Mouse (Mus musculus): ENCODE results near the gene Cfap77. TPM values are rescaled to one million over a fixed set of nuclear protein-coding genes. Genes with fewer than 3 reads are reported as not detected.
A peak's percentile ranks its signal among the peaks of the same experiment; 100 is the strongest.

Gene Cfap77
- polyA plus RNA-seq, 1 experiment from 2014 or later, result 1.3 TPM

DNA sequence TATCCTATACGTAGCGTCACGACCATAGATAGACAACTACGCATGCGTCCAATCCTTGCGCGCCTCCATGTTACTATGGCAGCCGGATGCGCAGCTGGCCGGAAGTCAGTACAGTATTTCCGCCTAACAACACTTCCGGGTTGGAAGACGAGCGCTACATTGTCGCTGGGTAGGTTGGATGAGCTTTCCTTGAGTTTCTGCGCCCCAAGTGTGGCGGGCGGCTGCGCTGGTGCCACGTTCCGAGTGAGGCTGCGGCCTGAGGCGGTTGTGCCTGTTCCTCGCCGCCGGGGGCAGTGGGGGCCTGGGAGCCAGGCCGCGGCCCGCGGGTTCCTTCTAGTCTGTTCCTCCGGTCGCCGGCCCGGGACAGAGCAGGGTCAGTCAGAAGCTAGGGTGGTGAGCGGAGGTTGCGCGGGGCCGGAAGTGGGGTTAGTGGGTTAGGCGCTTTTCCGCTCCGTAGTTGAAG is 5.3 kb upstream of the Cfap77 start, which contains the start of gene Ttf1:
Gene Ttf1 (plus strand): TSS at position 128 of the 463 bp plus-strand sequence.
- H3K27ac ChIP-seq (replicated peaks; ENCODE audit: low read depth, low read length), result peak within 1 kb of the TSS; percentile 85
- H3K27me3 ChIP-seq (ENCODE audit: control insufficient read depth, insufficient read depth, low read length), result peaks cover 8% of the 10 kb centered on the region; the same call in 1 of the 2 replicates
- ATAC-seq (ENCODE audit: low FRiP score, low TSS enrichment) (peak; percentile 93), DNase-seq (peak; percentile 98)
- peak within 1 kb of the TSS; percentile 81 for H3K4me2 ChIP-seq (ENCODE audit: low read length)
- peak within 1 kb of the TSS; percentile 54 for H3K9ac ChIP-seq (replicated peaks; ENCODE audit: low read length)
- H3K36me3 ChIP-seq (ENCODE audit: control insufficient read depth, insufficient read depth, low read length), result no peaks in the 10 kb centered on the region
- no peaks in the 10 kb centered on the region for H3K9me3 ChIP-seq (ENCODE audit: control insufficient read depth, low read length)
- under 1% methylated on average over 41 of the region's 41 CpGs for WGBS
- peaks cover 10% of the 10 kb centered on the region; the same call in 1 of the 2 replicates for H3K4me1 ChIP-seq (ENCODE audit: control insufficient read depth, insufficient read depth, low read length)
- peak within 1 kb of the TSS; percentile 93 for H3K4me3 ChIP-seq (replicated peaks; ENCODE audit: low read depth, low read length)

DNA sequence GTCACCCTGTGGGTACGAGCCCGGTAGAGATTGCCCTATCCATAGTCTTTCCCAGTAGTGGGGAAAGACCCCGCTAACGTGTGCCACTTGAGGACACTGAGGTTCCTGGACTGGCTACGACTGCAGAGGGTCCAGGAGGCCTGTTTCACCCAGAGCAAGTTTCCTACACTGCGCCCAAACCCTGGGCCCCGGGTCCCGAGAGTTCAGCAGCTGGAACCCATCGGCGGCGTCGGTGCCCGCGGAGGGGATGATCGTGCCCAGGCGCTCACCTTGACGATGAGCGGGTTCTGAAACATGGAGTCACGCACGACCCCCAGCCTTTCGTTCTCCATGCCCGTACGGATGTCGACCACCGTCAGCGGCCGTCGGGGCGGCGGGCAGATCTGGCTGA is 326 bp downstream of the Cfap77 start:
- H3K27me3 ChIP-seq (ENCODE audit: control insufficient read depth, insufficient read depth, low read length), result peaks cover 18% of the 10 kb centered on the region
- H3K4me1 ChIP-seq (ENCODE audit: control insufficient read depth, insufficient read depth, low read length), result peaks cover 17% of the 10 kb centered on the region
- no peaks in the 10 kb centered on the region for H3K9me3 ChIP-seq (ENCODE audit: control insufficient read depth, low read length)
- peak overlapping the region; percentile 47 for H3K4me3 ChIP-seq (replicated peaks; ENCODE audit: low read depth, low read length)
- H3K4me2 ChIP-seq (ENCODE audit: low read length), result peak overlapping the region; percentile 78
- no peaks in the 10 kb centered on the region for H3K36me3 ChIP-seq (ENCODE audit: control insufficient read depth, insufficient read depth, low read length)
- no peak for DNase-seq
- peak overlapping the region; percentile 56 for H3K9ac ChIP-seq (replicated peaks; ENCODE audit: low read length)
- ATAC-seq (ENCODE audit: low FRiP score, low TSS enrichment), result no peak
- WGBS, result 2% methylated on average over 30 of the region's 30 CpGs
- H3K27ac ChIP-seq (replicated peaks; ENCODE audit: low read depth, low read length), result no peak overlapping the region

DNA sequence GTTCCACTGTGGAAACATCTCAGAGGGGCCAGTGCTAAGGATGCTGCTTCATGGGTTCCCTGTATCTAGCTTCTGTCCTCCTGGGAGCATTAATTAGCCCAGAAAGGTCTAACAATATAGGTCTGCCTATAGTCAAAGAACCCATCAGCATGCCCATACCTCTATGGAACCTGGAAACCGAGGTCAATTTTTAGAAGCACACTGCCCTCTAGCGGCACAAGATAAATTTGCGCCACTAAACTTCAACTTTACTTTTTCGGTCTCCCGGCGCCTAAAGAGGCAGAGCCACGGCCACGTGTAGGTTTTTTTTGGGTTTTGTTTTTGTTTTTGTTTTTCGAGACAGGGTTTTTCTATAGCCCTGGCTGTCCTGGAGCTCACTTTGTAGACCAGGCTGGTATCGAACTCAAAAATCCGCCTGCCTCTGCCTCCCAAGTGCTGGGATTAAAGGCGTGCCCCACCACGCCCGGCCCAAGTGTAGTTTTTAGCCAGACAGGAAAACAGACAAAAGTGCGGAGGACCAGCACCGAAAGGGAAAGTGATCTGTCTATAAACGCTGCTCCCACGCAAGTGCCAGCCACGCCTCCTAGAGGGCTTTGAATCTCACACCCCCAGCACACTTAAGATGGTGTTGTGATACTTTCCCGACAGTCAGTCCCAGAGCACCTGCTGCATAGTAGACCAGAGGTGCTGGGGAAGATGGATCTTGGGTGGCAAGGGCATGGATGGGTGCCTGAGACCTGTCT is 893 bp downstream of the Cfap77 start:
- no peaks in the 10 kb centered on the region for H3K9me3 ChIP-seq (ENCODE audit: control insufficient read depth, low read length)
- H3K27me3 ChIP-seq (ENCODE audit: control insufficient read depth, insufficient read depth, low read length), result peaks cover 18% of the 10 kb centered on the region
- peak overlapping the region; percentile 78 for H3K4me2 ChIP-seq (ENCODE audit: low read length)
- peak overlapping the region; percentile 47 for H3K4me3 ChIP-seq (replicated peaks; ENCODE audit: low read depth, low read length)
- peak overlapping the region; percentile 56; the same call in 1 of the 2 replicates for H3K9ac ChIP-seq (replicated peaks; ENCODE audit: low read length)
- no peak overlapping the region for H3K27ac ChIP-seq (replicated peaks; ENCODE audit: low read depth, low read length)
- DNase-seq (peak; percentile 89), ATAC-seq (ENCODE audit: low FRiP score, low TSS enrichment) (no peak)
- peaks cover 17% of the 10 kb centered on the region for H3K4me1 ChIP-seq (ENCODE audit: control insufficient read depth, insufficient read depth, low read length)
- WGBS, result 2% methylated on average over 20 of the region's 20 CpGs
- H3K36me3 ChIP-seq (ENCODE audit: control insufficient read depth, insufficient read depth, low read length), result no peaks in the 10 kb centered on the region

DNA sequence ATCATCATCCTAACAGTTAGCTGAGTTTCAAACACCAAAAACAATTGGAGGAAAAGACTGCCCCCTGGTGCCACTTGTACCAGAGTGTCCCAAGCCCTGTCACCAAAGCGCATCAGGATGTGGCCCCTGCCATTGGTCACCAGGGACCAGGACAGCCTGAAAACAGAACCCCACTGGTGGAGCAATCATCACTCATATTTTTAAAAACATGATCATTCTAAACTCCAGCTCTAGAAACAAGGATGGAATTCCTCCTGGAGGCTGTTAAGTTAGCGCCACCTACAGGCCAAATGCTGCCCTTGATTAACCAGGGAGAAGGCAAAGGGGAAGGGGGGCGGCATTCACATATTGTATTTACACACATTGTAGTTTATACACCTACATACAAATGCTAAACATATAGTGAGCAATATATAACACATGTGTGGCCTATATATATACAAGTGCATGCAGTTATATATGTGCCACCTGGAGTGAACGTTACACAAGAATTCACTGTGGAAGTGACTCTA is 1.9 kb downstream of the Cfap77 start:
- Histone ChIP-seq H3K4me1 (ENCODE audit: control insufficient read depth, insufficient read depth, low read length) (peaks cover 17% of the 10 kb centered on the region), H3K4me3 (replicated peaks; ENCODE audit: low read depth, low read length) (no peak overlapping the region), H3K36me3 (ENCODE audit: control insufficient read depth, insufficient read depth, low read length) (no peaks in the 10 kb centered on the region), H3K9ac (replicated peaks; ENCODE audit: low read length) (no peak overlapping the region), H3K4me2 (ENCODE audit: low read length) (no peak overlapping the region; the same call in 1 of the 2 replicates), H3K9me3 (ENCODE audit: control insufficient read depth, low read length) (no peaks in the 10 kb centered on the region), H3K27ac (replicated peaks; ENCODE audit: low read depth, low read length) (no peak overlapping the region), H3K27me3 (ENCODE audit: control insufficient read depth, insufficient read depth, low read length) (peaks cover 24% of the 10 kb centered on the region)
- ATAC-seq (ENCODE audit: low FRiP score, low TSS enrichment), result no peak
- 29% methylated on average over 4 of the region's 4 CpGs for WGBS
- DNase-seq, result peak; percentile 89

DNA sequence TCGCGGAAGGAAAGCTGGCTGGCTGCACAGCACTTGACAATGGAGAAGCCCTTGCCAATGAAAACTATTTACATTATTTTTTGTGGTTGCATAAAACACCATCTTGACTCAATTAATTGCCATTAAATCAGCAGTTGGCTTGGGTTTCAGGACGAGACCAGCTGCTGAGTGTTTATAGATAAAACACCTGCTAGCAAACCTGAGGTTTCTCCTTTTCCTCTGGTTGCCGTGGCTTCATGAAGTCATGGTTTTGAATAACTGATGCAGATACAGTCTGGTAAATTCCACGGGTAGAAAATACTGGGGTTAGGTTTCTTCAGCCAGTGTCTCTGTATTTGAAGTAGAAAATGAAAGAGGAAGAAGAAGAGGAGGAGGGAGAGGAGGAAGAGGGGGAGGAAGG is 2.9 kb downstream of the Cfap77 start:
- Histone ChIP-seq H3K4me3 (replicated peaks; ENCODE audit: low read depth, low read length) (no peak overlapping the region), H3K9ac (replicated peaks; ENCODE audit: low read length) (no peak overlapping the region), H3K4me2 (ENCODE audit: low read length) (no peak overlapping the region), H3K27me3 (ENCODE audit: control insufficient read depth, insufficient read depth, low read length) (peaks cover 21% of the 10 kb centered on the region), H3K27ac (replicated peaks; ENCODE audit: low read depth, low read length) (no peak overlapping the region), H3K9me3 (ENCODE audit: control insufficient read depth, low read length) (no peaks in the 10 kb centered on the region), H3K4me1 (ENCODE audit: control insufficient read depth, insufficient read depth, low read length) (peaks cover 17% of the 10 kb centered on the region), H3K36me3 (ENCODE audit: control insufficient read depth, insufficient read depth, low read length) (no peaks in the 10 kb centered on the region)
- ATAC-seq (ENCODE audit: low FRiP score, low TSS enrichment) (no peak), DNase-seq (no peak)
- WGBS, result 30% methylated on average over 5 of the region's 5 CpGs

DNA sequence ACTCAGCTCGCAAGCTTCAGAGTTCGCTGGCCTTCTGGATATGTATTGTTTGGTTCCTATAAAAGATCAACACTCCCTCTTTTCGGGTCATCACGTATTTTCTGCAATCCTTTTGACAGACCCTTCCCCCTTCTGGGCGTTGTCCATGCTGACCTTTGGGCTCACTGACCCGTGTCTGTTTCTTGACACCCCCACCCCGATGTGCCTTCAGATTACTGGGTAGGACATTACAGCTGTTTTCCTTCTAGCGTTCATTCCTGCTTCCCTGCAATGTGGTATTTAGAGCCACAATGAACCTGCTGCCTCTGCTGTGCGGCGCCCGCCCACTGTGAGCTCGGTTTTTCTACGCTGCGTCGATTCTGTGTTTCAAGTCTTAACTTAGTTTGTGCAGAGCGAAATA is 8.7 kb downstream of the Cfap77 start:
- ATAC-seq (ENCODE audit: low FRiP score, low TSS enrichment) (no peak), DNase-seq (peak; percentile 71)
- Histone ChIP-seq H3K4me1 (ENCODE audit: control insufficient read depth, insufficient read depth, low read length) (peaks cover 25% of the 10 kb centered on the region), H3K9ac (replicated peaks; ENCODE audit: low read length) (peak overlapping the region; percentile 29; the same call in 1 of the 2 replicates), H3K4me3 (replicated peaks; ENCODE audit: low read depth, low read length) (no peak overlapping the region; the same call in 1 of the 2 replicates), H3K27ac (replicated peaks; ENCODE audit: low read depth, low read length) (no peak overlapping the region), H3K9me3 (ENCODE audit: control insufficient read depth, low read length) (no peaks in the 10 kb centered on the region), H3K36me3 (ENCODE audit: control insufficient read depth, insufficient read depth, low read length) (no peaks in the 10 kb centered on the region), H3K4me2 (ENCODE audit: low read length) (peak overlapping the region; percentile 29), H3K27me3 (ENCODE audit: control insufficient read depth, insufficient read depth, low read length) (peaks cover 40% of the 10 kb centered on the region)
- WGBS, result 2% methylated on average over 16 of the region's 16 CpGs

DNA sequence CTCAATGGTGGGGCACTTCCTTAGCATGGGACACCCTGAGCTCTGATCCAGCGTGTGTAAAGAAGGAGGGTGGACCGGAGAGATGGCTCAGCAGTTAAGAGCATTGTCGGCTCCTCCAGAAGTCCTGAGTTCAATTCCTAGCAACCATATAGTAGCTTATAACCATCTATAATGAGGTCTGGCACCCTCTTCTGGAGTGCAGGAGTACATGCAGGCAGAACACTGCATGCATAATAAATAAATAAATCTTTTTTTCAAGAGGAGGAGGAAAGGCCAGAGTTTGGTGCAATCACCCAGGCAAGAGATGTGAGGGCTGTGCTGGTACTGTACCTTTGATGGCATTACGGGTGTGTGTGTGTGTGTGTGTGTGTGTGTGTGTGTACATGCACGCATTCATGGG is 12.7 kb downstream of the Cfap77 start:
- no peak overlapping the region for H3K4me2 ChIP-seq (ENCODE audit: low read length)
- no peak overlapping the region for H3K27ac ChIP-seq (replicated peaks; ENCODE audit: low read depth, low read length)
- no peaks in the 10 kb centered on the region for H3K9me3 ChIP-seq (ENCODE audit: control insufficient read depth, low read length)
- 87% methylated on average over 5 of the region's 5 CpGs for WGBS
- no peak overlapping the region for H3K9ac ChIP-seq (replicated peaks; ENCODE audit: low read length)
- no peaks in the 10 kb centered on the region for H3K36me3 ChIP-seq (ENCODE audit: control insufficient read depth, insufficient read depth, low read length)
- H3K4me3 ChIP-seq (replicated peaks; ENCODE audit: low read depth, low read length), result no peak overlapping the region
- DNase-seq, result no peak
- peaks cover 31% of the 10 kb centered on the region for H3K27me3 ChIP-seq (ENCODE audit: control insufficient read depth, insufficient read depth, low read length)
- ATAC-seq (ENCODE audit: low FRiP score, low TSS enrichment), result no peak
- H3K4me1 ChIP-seq (ENCODE audit: control insufficient read depth, insufficient read depth, low read length), result peaks cover 42% of the 10 kb centered on the region

GRCm38 (mm10) chr2:29041477-29041768 is 13.4 kb downstream of the Cfap77 start:
- Histone ChIP-seq H3K4me3 (replicated peaks; ENCODE audit: low read depth, low read length) (no peak overlapping the region), H3K36me3 (ENCODE audit: control insufficient read depth, insufficient read depth, low read length) (no peaks in the 10 kb centered on the region), H3K27me3 (ENCODE audit: control insufficient read depth, insufficient read depth, low read length) (peaks cover 29% of the 10 kb centered on the region; the same call in 1 of the 2 replicates), H3K4me2 (ENCODE audit: low read length) (no peak overlapping the region), H3K9me3 (ENCODE audit: control insufficient read depth, low read length) (no peaks in the 10 kb centered on the region), H3K4me1 (ENCODE audit: control insufficient read depth, insufficient read depth, low read length) (peaks cover 42% of the 10 kb centered on the region), H3K9ac (replicated peaks; ENCODE audit: low read length) (no peak overlapping the region), H3K27ac (replicated peaks; ENCODE audit: low read depth, low read length) (peak overlapping the region; percentile 71)
- WGBS, result 15% methylated on average over 8 of the region's 8 CpGs
- ATAC-seq (ENCODE audit: low FRiP score, low TSS enrichment) (no peak), DNase-seq (no peak)

Data from midbrain, embryonic 14.5 days (tissue).